Mouse (Mus musculus): ENCODE measurements around the gene Tac4. TPM values are rescaled to one million over a fixed set of nuclear protein-coding genes. Genes with fewer than 3 reads are reported as not detected.

Gene Tac4
- polyA plus RNA-seq, 1 experiment, result not detected

GRCm38 (mm10) chr11:95263816-95264454 is 2.6 kb downstream of the Tac4 start:
- no peak for DNase-seq (ENCODE audit: low read depth)

- DNase-seq (ENCODE audit: low read depth), result no peak
Observed at GRCm38 (mm10) chr11:95264455-95265013, 3.2 kb downstream of the Tac4 start.

GRCm38 (mm10) chr11:95266540-95267245 is 5.4 kb downstream of the Tac4 start:
- DNase-seq (ENCODE audit: low read depth), result no peak

- no peak for DNase-seq (ENCODE audit: low read depth)
Observed at GRCm38 (mm10) chr11:95273661-95274060, 12.3 kb downstream of the Tac4 start.

GRCm38 (mm10) chr11:95274613-95275012 is 13.3 kb downstream of the Tac4 start:
- no peak for DNase-seq (ENCODE audit: low read depth)

- DNase-seq (ENCODE audit: low read depth), result no peak
Observed at GRCm38 (mm10) chr11:95276056-95276455, 14.7 kb downstream of the Tac4 start.

- no peak for DNase-seq (ENCODE audit: low read depth)
Observed at GRCm38 (mm10) chr11:95279061-95279659, 17.8 kb downstream of the Tac4 start.

GRCm38 (mm10) chr11:95282331-95282730 is 21.0 kb downstream of the Tac4 start:
- no peak for DNase-seq (ENCODE audit: low read depth)

GRCm38 (mm10) chr11:95291998-95292397 is 30.7 kb downstream of the Tac4 start:
- DNase-seq (ENCODE audit: low read depth), result no peak

GRCm38 (mm10) chr11:95293017-95293624 is 31.8 kb downstream of the Tac4 start:
- no peak for DNase-seq (ENCODE audit: low read depth)

- DNase-seq (ENCODE audit: low read depth), result no peak
Observed at GRCm38 (mm10) chr11:95295736-95296135, 34.4 kb downstream of the Tac4 start.

- no peak for DNase-seq (ENCODE audit: low read depth)
Observed at GRCm38 (mm10) chr11:95298146-95298545, 36.8 kb downstream of the Tac4 start.

GRCm38 (mm10) chr11:95299886-95300285 is 38.6 kb downstream of the Tac4 start:
- no peak for DNase-seq (ENCODE audit: low read depth)

GRCm38 (mm10) chr11:95301772-95302171 is 40.4 kb downstream of the Tac4 start:
- no peak for DNase-seq (ENCODE audit: low read depth)

GRCm38 (mm10) chr11:95305600-95305999 is 44.3 kb downstream of the Tac4 start:
- DNase-seq (ENCODE audit: low read depth), result no peak

- no peak for DNase-seq (ENCODE audit: low read depth)
Observed at GRCm38 (mm10) chr11:95307526-95307925, 46.2 kb downstream of the Tac4 start.

- DNase-seq (ENCODE audit: low read depth), result peak; percentile 70
Observed at GRCm38 (mm10) chr11:95309510-95310006, 48.2 kb downstream of the Tac4 start.

GRCm38 (mm10) chr11:95310007-95310647 is 48.8 kb downstream of the Tac4 start, which contains the start of gene Kat7:
Gene Kat7, minus strand, starts transcription at chr11:95310246.
- peak; percentile 97 for DNase-seq (ENCODE audit: low read depth)

- DNase-seq (ENCODE audit: low read depth), result no peak
Observed at GRCm38 (mm10) chr11:95310648-95311424, 49.5 kb downstream of the Tac4 start.

- DNase-seq (ENCODE audit: low read depth), result no peak
Observed at GRCm38 (mm10) chr11:95311425-95311807, 50.1 kb downstream of the Tac4 start.
